Mouse (Mus musculus): ENCODE results near the gene Slc41a3.

Slc41a3 gene

DNA sequence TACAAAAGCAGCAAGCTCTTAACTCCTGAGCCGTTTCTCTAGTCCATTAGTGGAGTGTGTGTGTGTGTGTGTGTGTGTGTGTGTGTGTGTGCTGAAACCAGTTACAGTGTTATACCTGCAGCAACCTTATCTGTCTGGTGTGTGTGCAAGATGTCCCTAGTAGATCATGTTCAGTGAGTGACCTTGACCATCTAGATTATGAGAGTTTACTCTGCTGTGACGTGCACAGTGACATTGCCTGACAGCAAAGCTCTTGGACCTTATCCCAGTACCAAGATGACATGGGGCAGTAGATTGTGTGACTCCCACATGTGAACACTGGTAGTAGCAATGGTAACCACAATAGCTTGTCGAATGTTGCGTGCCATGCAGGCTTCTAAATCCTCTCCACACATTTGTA, 4.2 kb upstream of the Slc41a3 start:
- DNase-seq, result no peak

DNA sequence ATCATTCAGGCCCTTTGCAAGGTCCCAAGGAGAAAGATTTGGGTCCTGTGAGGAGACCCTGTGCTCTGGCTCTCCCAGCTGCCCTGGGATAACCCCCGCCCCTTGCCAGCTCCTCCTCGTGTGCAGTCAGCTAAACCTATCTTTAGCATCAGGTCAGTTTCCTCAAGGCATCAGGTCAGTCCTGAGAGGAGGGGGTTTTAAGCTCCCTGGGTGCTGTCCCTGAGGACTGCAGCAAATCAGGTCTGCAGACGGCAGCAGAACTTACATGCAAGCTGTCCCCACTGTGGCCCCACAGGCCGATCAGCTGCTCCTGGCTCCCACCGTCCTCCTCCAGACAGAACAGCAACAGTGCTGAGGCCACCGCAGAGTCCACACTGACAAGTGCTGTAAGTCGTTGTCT, 2.8 kb upstream of the Slc41a3 start:
- no peak for DNase-seq

- no peak for DNase-seq
These were observed 2.2 kb upstream of the Slc41a3 start for GRCm38 (mm10) chr6:90602304-90602703.

- no peak for DNase-seq
These were observed 1.4 kb upstream of the Slc41a3 start for GRCm38 (mm10) chr6:90603126-90603525.

GRCm38 (mm10) chr6:90604130-90604529, 395 bp upstream of the Slc41a3 start:
- DNase-seq, result no peak

GRCm38 (mm10) chr6:90605298-90605665, 757 bp downstream of the Slc41a3 start:
- no peak for DNase-seq

DNA sequence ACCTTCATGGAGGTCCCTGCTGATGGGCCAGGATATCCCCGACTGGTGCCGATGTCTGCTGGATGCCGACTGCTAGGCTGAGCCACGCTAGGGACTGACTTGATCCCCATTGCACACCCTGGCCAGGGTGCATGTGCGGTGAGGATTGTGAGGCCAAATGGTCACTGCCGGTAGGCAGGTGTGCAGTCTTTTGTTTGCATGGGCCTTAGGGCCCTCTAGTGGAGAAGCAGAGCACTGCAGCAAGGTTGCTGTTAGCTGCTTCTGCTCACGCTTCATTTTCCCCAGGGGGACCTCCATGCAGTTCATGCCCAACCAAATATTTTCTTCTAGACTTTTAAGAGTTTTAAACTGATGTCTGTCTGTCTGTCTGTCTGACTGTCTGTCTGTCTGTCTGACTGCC, 2.0 kb downstream of the Slc41a3 start:
- peak; percentile 78 for DNase-seq

GRCm38 (mm10) chr6:90607196-90607595, 2.7 kb downstream of the Slc41a3 start:
- DNase-seq, result peak; percentile 66

GRCm38 (mm10) chr6:90608186-90608585, 3.7 kb downstream of the Slc41a3 start:
- no peak for DNase-seq

DNA sequence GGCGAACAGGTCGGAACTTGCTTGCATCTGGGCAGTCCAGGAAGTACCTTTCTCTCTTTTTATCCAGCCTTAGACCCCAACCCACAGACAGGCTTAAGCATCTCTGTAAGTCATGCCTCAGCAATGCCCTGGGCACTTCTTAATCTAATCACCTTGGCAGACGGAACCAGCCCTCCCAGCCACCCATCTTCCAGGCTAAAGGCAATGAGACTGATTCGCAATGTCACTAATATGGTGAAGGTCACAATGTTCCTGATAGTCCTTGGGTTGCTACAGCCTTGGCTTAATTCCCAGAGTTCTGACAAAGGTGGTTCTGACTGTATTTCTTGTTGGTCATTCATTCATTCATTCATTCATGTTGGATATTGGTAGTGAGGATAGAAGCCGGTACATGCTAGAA, 5.7 kb downstream of the Slc41a3 start:
- DNase-seq, result no peak

DNA sequence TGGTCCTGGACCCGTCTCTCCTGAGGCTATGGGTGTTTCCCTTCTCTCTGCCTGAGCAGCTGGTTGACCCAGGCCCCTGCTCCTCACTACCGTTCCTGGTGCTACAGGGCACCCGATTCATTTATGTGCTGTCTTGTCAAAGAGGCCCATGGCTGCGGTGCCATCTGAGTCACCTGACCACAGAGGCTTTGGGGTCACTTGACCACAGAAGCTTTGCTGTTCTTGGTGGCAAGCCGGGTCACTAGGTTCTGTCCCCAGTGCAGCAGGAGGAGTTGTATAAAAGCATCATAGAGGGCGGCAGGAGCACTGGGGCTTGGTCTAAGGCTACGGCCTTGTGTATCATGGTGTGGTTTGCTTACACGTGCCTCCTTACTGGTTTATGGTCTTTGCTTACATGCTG, 8.8 kb downstream of the Slc41a3 start:
- no peak for DNase-seq

DNA sequence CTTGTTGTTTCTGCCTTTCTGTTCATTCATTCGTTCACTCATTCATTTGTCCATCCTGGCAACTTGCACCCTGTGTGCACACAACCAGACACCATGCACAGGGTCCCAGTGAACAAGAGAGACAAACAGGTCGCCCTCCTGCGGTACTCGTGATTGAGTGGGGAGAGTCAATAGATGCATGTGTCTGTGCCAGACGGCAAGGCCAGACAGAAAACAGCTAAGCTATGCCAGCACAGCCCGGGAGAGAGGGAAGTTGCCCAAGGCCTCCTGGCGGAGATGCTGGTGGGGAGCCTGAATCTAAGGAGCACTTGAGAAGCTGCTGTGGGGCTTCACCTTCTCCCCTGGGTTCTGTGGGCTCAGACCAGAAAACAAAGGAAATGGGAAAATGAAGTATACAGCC, 10.8 kb downstream of the Slc41a3 start:
- DNase-seq, result no peak

DNA sequence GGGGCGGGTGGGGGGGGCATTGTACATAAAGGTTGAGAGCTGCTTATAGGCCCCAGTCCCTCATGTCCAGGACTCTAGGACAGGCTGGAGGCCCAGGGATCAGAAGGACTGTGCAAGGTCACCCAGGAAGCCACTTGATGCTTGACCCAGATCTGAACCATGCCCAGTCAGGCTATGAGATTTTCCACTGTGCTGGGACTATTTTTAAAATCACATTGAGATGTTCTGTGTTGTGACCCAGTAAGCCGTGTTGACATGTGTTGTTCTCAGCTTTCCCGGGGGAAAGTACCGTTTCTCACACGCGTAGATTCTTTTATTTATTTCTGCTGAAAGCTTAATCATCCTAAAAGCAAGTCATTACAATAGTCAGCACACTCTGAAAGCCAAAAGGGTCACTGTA, 11.5 kb downstream of the Slc41a3 start:
- DNase-seq, result no peak

DNA sequence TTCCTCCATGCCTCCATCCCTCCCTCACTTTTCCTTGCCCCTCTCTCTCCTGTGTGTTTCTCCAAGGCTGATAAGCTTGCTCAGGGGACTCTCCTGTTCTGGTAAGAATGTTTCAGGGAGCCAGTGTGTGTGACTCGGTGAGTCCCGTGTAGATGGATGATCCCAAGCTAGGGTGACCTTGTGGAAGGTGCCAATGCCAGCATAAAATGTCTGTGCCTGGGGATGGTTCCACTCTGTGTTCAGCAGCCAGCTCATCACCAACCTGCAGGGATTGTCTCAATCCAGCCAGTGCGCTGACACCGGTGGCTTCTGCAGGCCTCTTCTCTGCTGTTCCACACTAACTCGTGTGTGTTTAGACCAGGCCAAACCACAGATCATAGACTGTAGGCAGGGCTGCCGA, 12.0 kb downstream of the Slc41a3 start:
- no peak for DNase-seq

DNA sequence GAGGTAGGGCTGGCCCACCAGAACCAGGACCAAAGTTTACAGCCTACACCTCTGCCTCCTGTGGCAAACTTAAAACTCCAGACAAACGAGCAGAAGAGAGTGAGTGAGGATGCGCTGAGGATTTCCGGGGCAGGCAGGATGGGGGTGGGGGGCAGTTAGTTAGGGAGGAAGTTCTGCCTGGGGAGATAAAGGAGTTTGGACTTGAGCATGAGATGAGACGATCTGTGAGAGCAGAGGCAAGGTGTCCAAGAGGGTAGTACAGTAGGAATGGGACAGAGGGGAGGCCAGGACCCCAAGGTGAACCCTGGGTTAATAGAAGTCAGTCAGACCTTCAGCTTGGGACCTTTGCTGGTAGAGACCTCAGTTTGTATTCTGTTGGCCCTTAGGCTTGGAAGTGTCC, 13.7 kb downstream of the Slc41a3 start:
- DNase-seq, result no peak

DNA sequence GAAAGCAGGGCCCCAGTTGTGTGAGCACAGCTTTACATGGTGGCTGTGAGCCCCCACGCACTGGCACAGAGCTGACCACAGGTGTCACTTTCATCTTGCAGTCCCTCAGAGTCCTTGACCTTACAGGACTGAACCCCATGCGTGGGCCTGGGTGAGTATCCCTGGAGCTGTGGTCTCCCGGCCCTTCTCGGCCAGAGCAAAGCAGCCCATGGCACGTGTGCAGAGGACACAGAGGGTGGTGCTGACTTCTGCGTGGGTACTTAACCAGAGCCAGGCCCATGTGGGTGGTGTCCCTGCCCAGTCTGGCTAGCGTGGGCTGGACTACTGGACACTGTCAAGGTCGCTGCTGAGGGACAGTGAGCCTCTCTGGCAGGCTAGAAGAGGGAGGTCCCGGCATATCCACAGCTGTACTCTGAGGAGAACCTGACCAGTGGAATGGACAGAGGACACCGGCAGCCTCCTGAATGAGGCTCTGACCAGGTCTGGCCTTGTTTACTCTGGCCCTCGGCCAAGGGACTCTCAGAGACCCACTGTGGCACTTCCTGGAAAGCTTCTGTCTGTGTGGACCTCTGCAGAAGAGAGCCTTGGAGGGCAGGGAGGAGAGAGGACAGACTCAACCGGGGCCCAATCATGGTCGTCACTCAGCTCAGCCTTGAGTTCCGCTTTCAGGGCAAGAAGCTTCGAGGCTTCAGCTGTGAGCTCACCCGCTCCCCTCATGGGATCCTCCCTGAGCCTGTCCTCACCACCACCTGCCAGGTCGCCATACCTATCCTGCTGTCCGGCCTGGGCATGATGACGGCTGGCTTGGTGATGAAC, 14.5 kb downstream of the Slc41a3 start:
- peak; percentile 54 for DNase-seq

DNA sequence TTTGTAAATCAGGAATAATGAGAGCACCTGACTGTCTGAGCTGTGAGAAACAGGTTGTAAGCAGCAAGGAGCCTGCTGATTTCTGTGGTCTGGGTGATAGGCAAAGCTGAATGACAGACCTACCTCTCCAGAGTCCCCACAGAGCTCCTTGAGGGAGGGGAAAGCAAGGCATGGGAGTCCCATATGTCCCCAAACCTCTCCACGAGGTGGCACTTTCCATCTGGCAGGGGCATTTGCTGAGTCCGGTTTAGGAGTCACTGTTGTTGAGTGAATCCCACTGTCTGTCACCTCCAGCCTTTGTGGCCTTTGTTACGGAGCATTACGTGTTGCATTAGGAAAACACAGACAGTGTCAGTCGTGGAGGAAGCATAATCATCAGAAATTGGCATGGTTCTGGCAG, 15.4 kb downstream of the Slc41a3 start:
- DNase-seq, result no peak

DNA sequence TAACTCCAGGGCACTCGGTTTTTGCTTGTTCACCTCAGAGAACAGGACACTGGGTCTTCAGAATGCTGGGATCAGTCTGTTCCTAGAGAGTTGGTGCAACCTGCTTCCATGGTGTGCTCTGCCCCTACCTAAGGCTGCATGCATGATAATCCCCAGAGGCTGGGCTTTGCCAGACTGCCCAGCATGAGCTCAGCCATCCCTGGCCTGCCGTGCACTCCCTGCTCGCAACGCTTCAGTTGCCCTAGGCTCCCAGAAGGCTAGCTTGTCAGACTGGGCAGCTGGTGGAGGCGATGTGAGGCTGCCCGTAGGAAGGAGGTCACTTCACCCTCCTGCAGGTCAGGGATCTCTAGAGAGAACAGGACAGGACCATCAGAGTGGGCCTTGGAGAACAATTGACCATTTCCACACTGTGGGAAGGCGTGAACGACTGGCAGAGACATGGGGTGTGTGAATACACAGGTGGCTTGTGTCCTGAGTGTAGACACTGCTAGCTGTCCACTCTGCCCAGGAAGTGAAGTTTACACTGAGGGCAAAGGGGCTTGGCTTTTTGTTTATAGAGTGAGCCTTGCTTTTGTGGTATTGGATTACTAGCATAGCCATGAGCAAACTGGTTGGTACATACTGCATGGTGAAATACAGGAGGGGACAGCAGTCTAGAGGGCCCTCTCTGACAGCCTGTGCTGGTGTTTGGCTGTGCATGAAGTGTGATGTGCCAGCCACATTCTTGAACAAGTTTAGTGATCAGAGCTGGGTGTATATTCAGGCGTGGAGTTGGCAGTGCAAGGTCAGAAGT, 16.5 kb downstream of the Slc41a3 start:
- peak; percentile 28 for DNase-seq

- no peak for DNase-seq
These were observed 17.0 kb downstream of the Slc41a3 start for GRCm38 (mm10) chr6:90621584-90621890.

GRCm38 (mm10) chr6:90622758-90623455, 18.4 kb downstream of the Slc41a3 start:
- DNase-seq, result no peak

GRCm38 (mm10) chr6:90623456-90623836, 18.9 kb downstream of the Slc41a3 start:
- DNase-seq, result no peak

DNA sequence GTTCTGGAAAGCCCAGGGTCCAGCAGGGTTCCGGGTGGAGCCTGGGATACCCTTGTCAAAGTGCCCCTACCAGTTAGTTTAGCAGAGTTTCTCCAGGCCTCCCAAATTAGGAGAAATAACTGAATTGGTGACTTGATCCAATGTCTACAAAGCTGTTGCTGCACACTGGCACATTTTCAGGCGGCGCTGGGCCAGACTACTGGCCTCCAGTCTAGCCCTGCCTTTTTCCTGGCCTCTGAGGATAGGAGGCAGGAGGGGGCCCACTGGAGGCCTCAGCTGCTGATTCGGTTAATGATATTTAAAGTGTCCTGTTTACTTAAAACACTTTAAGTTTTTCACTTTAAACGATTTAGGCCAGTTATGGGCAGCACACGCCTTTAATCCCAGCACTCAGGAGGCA, 19.7 kb downstream of the Slc41a3 start:
- no peak for DNase-seq

DNA sequence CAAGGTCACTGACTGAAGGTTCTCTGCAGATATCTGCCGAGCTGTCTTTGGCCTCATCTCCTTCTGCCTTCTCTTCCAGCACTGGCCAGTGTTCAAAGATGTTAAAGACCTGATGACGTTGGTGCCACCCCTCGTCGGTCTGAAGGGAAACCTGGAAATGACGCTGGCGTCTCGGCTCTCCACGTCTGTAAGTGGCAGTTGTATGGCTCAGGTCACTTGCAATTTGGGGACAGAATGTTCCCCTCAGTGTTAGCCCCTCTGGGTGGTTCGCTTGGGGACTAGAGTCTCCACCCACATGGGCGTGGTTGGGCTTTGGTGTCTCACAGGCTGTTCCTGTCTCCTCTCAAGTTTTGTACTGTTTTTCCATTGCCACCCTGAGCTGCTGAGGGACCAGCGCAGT, 20.2 kb downstream of the Slc41a3 start:
- DNase-seq, result no peak

All from kidney, adult 18-20 months (tissue).